ENCODE assay signal across 26 mouse cellular contexts in genomic region chr1:55732951-55733350, GRCm38 (mm10).
DNase-seq lines count a peak whose midpoint lies in the region; TF ChIP-seq lines count a peak whose summit lies in the region.
"Had no signal": no experiment of that assay in that cellular context is flagged by ENCODE, and none has a peak within 500 bp of the region (broad histone marks: within the 10 kb centered on the region; RNA-seq: fewer than 3 reads in every experiment).

No protein-coding gene starts in this region.

- H3K36me3 ChIP-seq in kidney, adult 2 months (ENCODE audit: control insufficient read depth, insufficient read depth, low read length): no peaks in the 10 kb centered on the region; the same call in 1 of the 2 replicates
- H3K36me3 ChIP-seq: embryonic facial prominence, embryonic 15.5 days; heart, embryonic 13.5 days; limb, embryonic 10.5 days; liver, embryonic 15.5 days; midbrain, embryonic 10.5 days; neural tube, embryonic 13.5 days had no signal

- no peak overlapping the region for H3K4me3 ChIP-seq in layer of hippocampus, adult 2 months
- H3K4me3 ChIP-seq in kidney, adult 2 months (ENCODE audit: insufficient read depth, low read depth, low read length): no peak overlapping the region; the same call in 1 of the 2 replicates
- H3K4me3 ChIP-seq: embryonic facial prominence, embryonic 15.5 days; heart, embryonic 13.5 days; limb, embryonic 10.5 days; liver, embryonic 15.5 days; midbrain, embryonic 10.5 days; myocyte; neural tube, embryonic 13.5 days had no signal

- H3K27ac ChIP-seq in layer of hippocampus, adult 2 months: peak overlapping the region; percentile 21; the same call in 1 of the 2 replicates
- H3K27ac ChIP-seq in kidney, adult 2 months (ENCODE audit: insufficient read depth, low read depth, low read length): peak overlapping the region; percentile 99
- H3K27ac ChIP-seq: embryonic facial prominence, embryonic 15.5 days; heart, embryonic 13.5 days; hindbrain, postnatal 0 days; limb, embryonic 10.5 days; liver, embryonic 15.5 days; macrophage; midbrain, embryonic 10.5 days; neural tube, embryonic 13.5 days had no signal

- no peaks in the 10 kb centered on the region for H3K27me3 ChIP-seq in kidney, adult 2 months (replicated peaks; ENCODE audit: control insufficient read depth, insufficient read depth, low read length)
- H3K27me3 ChIP-seq: embryonic facial prominence, embryonic 15.5 days; liver, embryonic 15.5 days; neural tube, embryonic 13.5 days had no signal

- H3K4me1 ChIP-seq in kidney, adult 2 months (ENCODE audit: control insufficient read depth, insufficient read depth, low read length): peaks cover 23% of the 10 kb centered on the region
- H3K4me1 ChIP-seq: embryonic facial prominence, embryonic 15.5 days; limb, embryonic 10.5 days; liver, embryonic 15.5 days; midbrain, embryonic 10.5 days; neural tube, embryonic 13.5 days had no signal

- DNase-seq in layer of hippocampus, adult 2 months (ENCODE audit: low spot score in 2 of 2): no peak
- DNase-seq in layer of hippocampus, postnatal 10 days (ENCODE audit: low spot score in 2 of 2): no peak
- DNase-seq in adrenal gland, postnatal 14 days: peak; percentile 29
- peak; percentile 80 for DNase-seq in kidney, adult 2 months
- peak; percentile 55 for DNase-seq in kidney, postnatal 14 days
- DNase-seq in urinary bladder, postnatal 36 days (ENCODE audit: low spot score in 2 of 2): no peak
- DNase-seq in c-Kit-positive CD71-positive TER-119-positive erythroid progenitor cells, embryonic 14.5 days (ENCODE audit: low spot score): no peak
- DNase-seq: cerebellum, adult 8-10 months; gastrocnemius, postnatal 14 days; heart, adult 18-20 months; heart, postnatal 14 days; layer of hippocampus, adult 9-11 months; liver; right cerebral cortex, adult 18-20 months; right cerebral cortex, postnatal 4 days; thymus, adult 2 months; thymus, postnatal 4 days had no signal

- WGBS in kidney, adult 2 months: 32% methylated on average over 3 of the region's 3 CpGs

- no peak for TF ChIP-seq POLR2A in kidney, adult 2 months (IDR thresholded peaks at IDR 0.05; ENCODE audit: low read depth, low read length)

- TF ChIP-seq CTCF in layer of hippocampus, adult 2 months (conservative IDR thresholded peaks at IDR 0.05): no peak
- no peak for TF ChIP-seq CTCF in kidney, adult 2 months (conservative IDR thresholded peaks at IDR 0.05; ENCODE audit: insufficient read depth, insufficient read length, low read depth, low read length)

Comparison
In these comparisons a context has a peak if more than half of its experiments do, and no peak if none do; other contexts are left out.
1. DNase-seq: peak in adrenal gland, postnatal 14 days (single experiment), kidney, adult 2 months (single experiment) and kidney, postnatal 14 days (single experiment); none in layer of hippocampus, adult 2 months (0 of 2), layer of hippocampus, postnatal 10 days (0 of 2), urinary bladder, postnatal 36 days (0 of 2) and c-Kit-positive CD71-positive TER-119-positive erythroid progenitor cells, embryonic 14.5 days (single experiment).